Mouse (Mus musculus) lung, adult 2 months (tissue): ENCODE results near the gene Arid2.

Experiments used
- CTCF ChIP-seq: fragments of 200-500 bp; IDR thresholded peaks from 2 replicates; pipeline ENCODE4 v1.5.1; 2011; ENCODE audit warnings: mild to moderate bottlenecking, low read length, control low read depth; ENCODE audit not compliant: insufficient read depth
- POLR2A ChIP-seq: fragments of 200-500 bp; IDR thresholded peaks from 2 replicates; pipeline ENCODE4 v1.6.1; 2011; ENCODE audit warnings: low read depth, mild to moderate bottlenecking, control low read depth, low read length, borderline replicate concordance; ENCODE audit errors: extremely low read depth

DNA sequence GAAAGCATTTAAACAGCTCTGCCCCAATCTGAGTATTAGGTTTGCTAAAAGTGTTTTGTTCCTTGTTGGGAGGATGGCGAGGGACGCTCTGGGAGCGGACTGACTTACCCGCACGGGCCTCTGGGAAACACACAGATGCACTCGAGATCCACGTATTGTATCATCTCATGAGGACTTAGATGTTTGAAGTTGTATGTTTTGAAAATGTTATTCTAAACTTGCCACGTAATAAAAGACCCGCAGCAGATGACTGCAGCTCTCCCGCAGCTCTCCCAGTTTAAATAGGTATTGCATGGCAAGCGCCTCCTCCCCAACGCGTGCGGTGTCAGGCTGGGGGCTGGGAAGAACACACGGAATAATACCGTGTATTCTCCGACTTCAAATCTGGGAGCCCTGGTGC lies 33.0 kb upstream of the Arid2 start:
- no peak for TF ChIP-seq CTCF
- TF ChIP-seq POLR2A, result no peak
